Mouse (Mus musculus) thymus, adult 2 months (tissue): ENCODE results near the gene Scrg1. TPM values are rescaled to one million over a fixed set of nuclear protein-coding genes. Genes with fewer than 3 reads are reported as not detected.
A peak's percentile ranks its signal among the peaks of the same experiment; 100 is the strongest.
"Not testable (repeated sequence)": the region's sequence is repeated elsewhere in the genome, so short reads cannot be mapped to it uniquely, and the experiment has no call there.

Experiments used
- DNase-seq: peaks from one replicate; pipeline ENCODE4 v3.0.0; 2021
- H3K27ac ChIP-seq: fragments of 200-500 bp; 2 replicates; pipeline ENCODE4 v1.5.1; 2012; ENCODE audit warnings: low read length, control low read depth; ENCODE audit not compliant: control insufficient read depth, insufficient read depth
- H3K27me3 ChIP-seq: fragments of 200-500 bp; 2 replicates; pipeline ENCODE4 v1.6.1; 2012; ENCODE audit warnings: mild to moderate bottlenecking, low read length, moderate library complexity, mixed read lengths; ENCODE audit not compliant: control insufficient read depth, insufficient read depth
- H3K36me3 ChIP-seq: fragments of 200-500 bp; 2 replicates; pipeline ENCODE4 v1.6.1; 2012; ENCODE audit warnings: mild to moderate bottlenecking, low read length, moderate library complexity; ENCODE audit not compliant: control insufficient read depth, insufficient read depth
- H3K4me1 ChIP-seq: fragments of 200-500 bp; replicated peaks from 2 replicates; pipeline ENCODE4 v1.6.1; 2012; ENCODE audit warnings: low read length; ENCODE audit not compliant: control insufficient read depth, insufficient read depth
- H3K4me3 ChIP-seq: fragments of 200-500 bp; 2 replicates; pipeline ENCODE4 v1.5.1; 2012; ENCODE audit warnings: mild to moderate bottlenecking, low read length, control low read depth, moderate library complexity; ENCODE audit not compliant: control insufficient read depth, insufficient read depth
- CTCF ChIP-seq: fragments of 200-500 bp; IDR thresholded peaks from 2 replicates; pipeline ENCODE4 v1.5.1; 2012; ENCODE audit warnings: mild to moderate bottlenecking, control low read depth, low read length, moderate library complexity, borderline replicate concordance; ENCODE audit not compliant: control insufficient read depth, poor library complexity, insufficient read depth; ENCODE audit errors: extremely low read depth
- POLR2A ChIP-seq: fragments of 200-500 bp; IDR thresholded peaks from 2 replicates; pipeline ENCODE4 v1.6.1; 2012; ENCODE audit warnings: mild to moderate bottlenecking, low read length, control low read depth, moderate library complexity; ENCODE audit not compliant: control insufficient read depth, poor library complexity, insufficient read depth; ENCODE audit errors: extremely low read depth
- WGBS: fragments of 180-500 bp; shearing (Covaris S2); methylation state at CpG from one replicate; pipeline ENCODE4 v1.1.7; 2018; 5-methylcytosine and 5-hydroxymethylcytosine counted together
- polyA plus RNA-seq: library from polyadenylated mRNA; depleted of rRNA; stranded (reverse); fragments of >200 nt; gene quantifications from 2 replicates; pipeline ENCODE4 v1.2.3, GENCODE M21; 2012; rRNA removed

Scrg1 gene
- polyA plus RNA-seq, 1 experiment: 0.16 TPM

DNA sequence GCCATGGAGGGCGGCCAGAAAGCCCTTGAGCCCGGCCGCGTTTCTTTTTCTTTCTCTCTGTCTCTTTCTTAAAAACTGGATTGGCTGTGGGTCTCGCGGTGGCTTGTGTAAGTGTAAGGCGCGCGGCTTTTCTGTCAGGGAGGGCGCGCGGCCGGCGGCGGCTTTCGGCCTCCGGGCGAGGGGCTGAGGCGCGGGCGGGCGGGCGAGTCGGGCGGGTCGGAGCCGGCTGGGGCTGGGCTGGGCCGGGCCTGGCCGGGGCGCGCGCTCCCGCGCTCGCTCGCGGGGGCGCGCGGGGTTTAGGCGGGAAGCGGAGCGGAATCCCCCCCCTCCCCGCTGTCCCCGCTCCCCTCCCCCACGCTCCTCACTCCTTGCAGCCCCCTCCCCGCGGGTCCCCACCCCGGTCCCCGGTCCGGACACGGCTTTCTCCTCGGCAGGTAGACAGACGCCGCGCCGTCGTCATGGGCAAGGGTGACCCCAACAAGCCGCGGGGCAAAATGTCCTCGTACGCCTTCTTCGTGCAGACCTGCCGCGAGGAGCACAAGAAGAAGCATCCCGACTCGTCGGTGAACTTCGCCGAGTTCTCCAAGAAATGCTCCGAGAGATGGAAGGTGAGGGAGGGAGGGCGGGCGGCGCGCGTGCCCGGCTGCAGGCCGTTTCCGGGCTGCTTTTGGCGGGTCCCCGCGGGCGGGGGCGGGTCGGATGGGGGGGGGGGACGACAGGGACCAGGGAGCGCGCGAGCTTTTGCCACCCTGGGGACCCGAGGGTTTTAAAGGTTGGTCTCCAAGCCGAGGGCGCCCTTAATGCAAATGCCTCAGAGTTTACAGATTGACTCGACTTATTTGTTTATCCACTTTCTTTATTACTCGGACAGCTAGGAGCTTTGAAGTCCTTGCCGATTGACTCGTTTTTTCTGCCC lies 56.7 kb downstream of the Scrg1 start:
- Histone ChIP-seq H3K27ac (peak overlapping the region; percentile 93), H3K4me1 (peaks cover 3% of the 10 kb centered on the region), H3K4me3 (peak overlapping the region; percentile 91), H3K27me3 (no peaks in the 10 kb centered on the region), H3K36me3 (peaks cover 26% of the 10 kb centered on the region)
- TF ChIP-seq CTCF (no peak), POLR2A (no peak)
- WGBS: under 1% methylated on average over 95 of the region's 96 CpGs
- peak; percentile 45 for DNase-seq

DNA sequence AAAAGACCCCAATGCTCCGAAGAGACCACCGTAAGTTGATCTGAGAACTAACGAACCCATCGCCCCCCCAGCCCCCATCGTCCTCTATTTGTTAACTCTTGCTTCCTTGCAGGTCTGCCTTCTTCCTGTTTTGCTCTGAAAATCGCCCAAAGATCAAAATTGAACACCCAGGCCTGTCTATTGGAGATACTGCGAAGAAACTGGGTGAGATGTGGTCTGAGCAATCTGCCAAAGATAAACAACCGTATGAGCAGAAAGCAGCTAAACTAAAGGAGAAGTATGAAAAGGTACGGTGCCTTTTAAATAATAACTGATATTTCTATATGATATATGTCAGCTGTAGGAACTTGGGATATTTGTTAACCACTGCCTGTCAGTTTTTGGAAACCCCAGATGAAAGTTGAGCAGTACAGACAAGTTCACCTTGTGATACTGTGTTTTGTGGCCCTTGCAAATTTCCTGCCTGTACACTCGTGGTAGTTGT lies 57.5 kb downstream of the Scrg1 start:
- H3K4me3 ChIP-seq: peak overlapping the region; percentile 75
- H3K27ac ChIP-seq: peak overlapping the region; percentile 59; the same call in 1 of the 2 replicates
- not testable (repeated sequence) for H3K27me3 ChIP-seq, H3K4me1 ChIP-seq, DNase-seq
- peaks cover 26% of the 10 kb centered on the region for H3K36me3 ChIP-seq
- under 1% methylated on average over 10 of the region's 10 CpGs for WGBS

DNA sequence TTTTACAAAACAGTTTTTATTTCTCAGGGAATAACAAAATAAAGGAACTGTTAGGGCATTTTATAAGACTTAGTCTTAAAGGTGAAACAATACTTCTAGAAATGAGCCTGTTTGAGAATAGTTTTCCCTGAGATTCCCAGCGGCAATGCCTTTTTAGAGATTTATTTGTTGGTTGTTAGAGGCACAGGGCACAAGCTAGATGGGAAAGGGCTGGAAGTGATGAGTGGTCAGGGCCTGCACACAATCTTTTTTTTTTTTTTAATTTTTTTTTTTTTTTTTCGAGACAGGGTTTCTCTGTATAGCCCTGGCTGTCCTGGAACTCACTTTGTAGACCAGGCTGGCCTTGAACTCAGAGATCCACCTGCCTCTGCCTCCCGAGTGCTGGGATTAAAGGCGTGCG lies 61.0 kb downstream of the Scrg1 start:
- not testable (repeated sequence) for DNase-seq, H3K4me3 ChIP-seq, H3K4me1 ChIP-seq, H3K27ac ChIP-seq, H3K27me3 ChIP-seq
- 85% methylated on average over 5 of the region's 5 CpGs for WGBS
- H3K36me3 ChIP-seq: peaks cover 26% of the 10 kb centered on the region

DNA sequence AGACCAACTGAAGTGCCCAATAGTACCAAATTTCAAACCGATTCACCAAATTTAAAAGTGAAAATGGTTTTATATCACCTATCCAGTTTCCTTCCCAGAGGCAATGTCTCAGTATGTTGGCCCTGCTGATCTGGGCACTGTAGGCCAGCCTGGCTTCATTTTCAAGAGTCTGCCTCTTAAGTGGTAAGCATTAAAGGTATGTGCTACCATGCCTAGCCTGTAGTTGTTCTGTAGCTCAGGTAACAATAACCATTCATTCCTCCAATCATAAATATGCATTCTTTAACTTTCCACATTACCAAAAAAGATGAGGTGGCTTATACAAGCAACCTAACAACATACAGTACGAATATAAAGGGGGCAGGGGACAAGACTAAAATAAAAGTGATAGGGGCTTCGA lies 62.0 kb downstream of the Scrg1 start:
- Histone ChIP-seq H3K4me1 (peaks cover 6% of the 10 kb centered on the region), H3K36me3 (peaks cover 26% of the 10 kb centered on the region), H3K27ac (no peak overlapping the region), H3K27me3 (no peaks in the 10 kb centered on the region), H3K4me3 (no peak overlapping the region)
- TF ChIP-seq CTCF (no peak), POLR2A (no peak)
- no peak for DNase-seq
- 96% methylated on average over 3 of the region's 3 CpGs for WGBS

DNA sequence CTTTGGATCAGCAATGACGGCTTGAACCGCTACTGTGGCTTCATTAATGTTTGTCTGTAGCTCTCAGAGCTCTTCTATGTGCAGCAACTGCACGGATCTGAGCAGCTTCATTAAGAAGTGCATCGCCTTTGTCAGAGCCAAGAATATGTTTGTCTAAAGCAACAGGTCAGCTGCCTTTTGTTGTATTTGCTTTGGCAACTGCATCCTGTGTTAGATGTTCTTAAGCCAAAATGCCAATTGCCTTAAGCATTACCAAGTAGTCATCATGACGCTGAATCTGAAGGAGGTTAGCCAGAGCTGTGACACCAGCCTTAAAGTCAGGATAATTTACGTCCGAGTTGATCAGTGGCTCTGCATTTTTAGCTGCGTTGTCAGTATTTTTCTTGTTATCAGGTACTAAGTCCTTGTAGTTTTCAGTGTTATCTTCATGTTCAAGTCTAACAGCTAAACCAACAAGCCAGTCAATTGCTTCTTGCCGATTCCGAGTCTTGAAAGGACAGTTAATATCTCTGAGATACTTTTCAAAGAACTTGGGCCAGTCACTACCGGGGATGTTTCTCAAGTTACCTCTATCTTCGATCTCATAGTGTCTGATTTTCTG lies 64.6 kb downstream of the Scrg1 start:
- no peak for DNase-seq

More for the DNA sequence above, 64.6 kb downstream of the Scrg1 start:
- Histone ChIP-seq H3K4me1 (peaks cover 6% of the 10 kb centered on the region), H3K27ac (no peak overlapping the region), H3K4me3 (no peak overlapping the region), H3K27me3 (no peaks in the 10 kb centered on the region), H3K36me3 (peaks cover 16% of the 10 kb centered on the region)
- 92% methylated on average over 12 of the region's 12 CpGs for WGBS
- TF ChIP-seq POLR2A (no peak), CTCF (no peak)

Other genes starting within 250 kb of the Scrg1 start
- gene Hand2, start 134.9 kb upstream of the Scrg1 start, polyA plus RNA-seq: 0.26 and 1.2 TPM in 2 replicates
- 19.4 and 27.6 TPM in 2 replicates for gene Sap30, start 31.9 kb downstream of the Scrg1 start, polyA plus RNA-seq
- 64.0 and 93.8 TPM in 2 replicates for gene Hmgb2, start 56.0 kb downstream of the Scrg1 start, polyA plus RNA-seq
- 8.4 and 9.1 TPM in 2 replicates for gene Galnt7, start 197.1 kb downstream of the Scrg1 start, polyA plus RNA-seq